Mouse (Mus musculus): Measurements from ENCODE around the gene Pi16. TPM values are rescaled to one million over a fixed set of nuclear protein-coding genes. Genes with fewer than 3 reads are reported as not detected.

The Pi16 gene
- polyA plus RNA-seq, 2 experiments, result 0.39 to 0.97 TPM

GRCm38 (mm10) chr17:29270148-29270698, 47.3 kb upstream of the Pi16 start:
- Histone ChIP-seq H3K9ac (replicated peaks) (peak overlapping the region; percentile 91), H3K4me2 (ENCODE audit: low read depth) (peak overlapping the region; percentile 84), H3K9me3 (ENCODE audit: control insufficient read depth, low read length) (no peaks in the 10 kb centered on the region), H3K27ac (no peak overlapping the region; the same call in 1 of the 2 replicates), H3K4me1 (replicated peaks; ENCODE audit: control insufficient read depth in 2 of 2, insufficient read depth in 2 of 2, low read length in 1 of 2) (peaks cover 9 to 17% of the 10 kb centered on the region in 2 experiments), H3K4me3 (ENCODE audit: insufficient read depth in 1 of 2, low read depth in 2 of 2, low read length in 2 of 2) (peak overlapping the region in 1 of 2 experiments; percentile 72; a peak in 2 of 4 replicates), H3K27me3 (ENCODE audit: control insufficient read depth, insufficient read depth, low read length) (no peaks in the 10 kb centered on the region), H3K36me3 (replicated peaks; ENCODE audit: control insufficient read depth, insufficient read depth, low read depth) (no peaks in the 10 kb centered on the region)
- DNase-seq (ENCODE audit: low read depth in 3 of 3, low spot score in 3 of 3) (no peak), ATAC-seq (ENCODE audit: insufficient read depth) (no peak)
- 85% methylated on average over 9 of the region's 9 CpGs for WGBS (ENCODE audit: insufficient replicate concordance)
- TF ChIP-seq CTCF (IDR thresholded peaks at IDR 0.05; ENCODE audit: low read depth) (no peak), EP300 (IDR thresholded peaks at IDR 0.05; ENCODE audit: low read depth) (no peak)

GRCm38 (mm10) chr17:29273156-29273555, 44.3 kb upstream of the Pi16 start:
- H3K4me2 ChIP-seq (ENCODE audit: low read depth), result no peak overlapping the region
- no peak overlapping the region for H3K27ac ChIP-seq
- TF ChIP-seq EP300 (IDR thresholded peaks at IDR 0.05; ENCODE audit: low read depth), result no peak
- ATAC-seq (ENCODE audit: insufficient read depth) (no peak), DNase-seq (ENCODE audit: low read depth in 3 of 3, low spot score in 3 of 3) (no peak)
- no peaks in the 10 kb centered on the region for H3K36me3 ChIP-seq (replicated peaks; ENCODE audit: control insufficient read depth, insufficient read depth, low read depth)
- no peaks in the 10 kb centered on the region for H3K9me3 ChIP-seq (ENCODE audit: control insufficient read depth, low read length)
- H3K27me3 ChIP-seq (ENCODE audit: control insufficient read depth, insufficient read depth, low read length), result no peaks in the 10 kb centered on the region
- WGBS (ENCODE audit: insufficient replicate concordance), result 74% methylated on average over 7 of the region's 7 CpGs
- no peak overlapping the region for H3K4me3 ChIP-seq (ENCODE audit: insufficient read depth in 1 of 2, low read depth in 2 of 2, low read length in 2 of 2)
- H3K9ac ChIP-seq (replicated peaks), result no peak overlapping the region
- H3K4me1 ChIP-seq (replicated peaks; ENCODE audit: control insufficient read depth in 2 of 2, insufficient read depth in 2 of 2, low read length in 1 of 2), result peaks cover 9 to 14% of the 10 kb centered on the region in 2 experiments

- WGBS (ENCODE audit: insufficient replicate concordance), result 82% methylated on average over 11 of the region's 11 CpGs
- Histone ChIP-seq H3K27ac (no peak overlapping the region), H3K4me2 (ENCODE audit: low read depth) (no peak overlapping the region), H3K4me1 (replicated peaks; ENCODE audit: control insufficient read depth in 2 of 2, insufficient read depth in 2 of 2, low read length in 1 of 2) (peaks cover 9 to 12% of the 10 kb centered on the region in 2 experiments), H3K27me3 (ENCODE audit: control insufficient read depth, insufficient read depth, low read length) (no peaks in the 10 kb centered on the region), H3K36me3 (replicated peaks; ENCODE audit: control insufficient read depth, insufficient read depth, low read depth) (no peaks in the 10 kb centered on the region), H3K9me3 (ENCODE audit: control insufficient read depth, low read length) (no peaks in the 10 kb centered on the region), H3K9ac (replicated peaks) (no peak overlapping the region), H3K4me3 (ENCODE audit: insufficient read depth in 1 of 2, low read depth in 2 of 2, low read length in 2 of 2) (no peak overlapping the region)
- no peak for TF ChIP-seq CTCF (IDR thresholded peaks at IDR 0.05; ENCODE audit: low read depth)
- TF ChIP-seq EP300 (IDR thresholded peaks at IDR 0.05; ENCODE audit: low read depth), result no peak
- DNase-seq (ENCODE audit: low read depth in 3 of 3, low spot score in 3 of 3), result no peak
- ATAC-seq (ENCODE audit: insufficient read depth), result peak; percentile 34; the same call in 1 of the 2 replicates
These were observed 43.6 kb upstream of the Pi16 start for GRCm38 (mm10) chr17:29273889-29274288.

- Histone ChIP-seq H3K4me2 (ENCODE audit: low read depth) (no peak overlapping the region), H3K9ac (replicated peaks) (no peak overlapping the region), H3K4me3 (ENCODE audit: insufficient read depth in 1 of 2, low read depth in 2 of 2, low read length in 2 of 2) (no peak overlapping the region), H3K27ac (no peak overlapping the region), H3K9me3 (ENCODE audit: control insufficient read depth, low read length) (no peaks in the 10 kb centered on the region), H3K36me3 (replicated peaks; ENCODE audit: control insufficient read depth, insufficient read depth, low read depth) (no peaks in the 10 kb centered on the region; the same call in 1 of the 2 replicates), H3K27me3 (ENCODE audit: control insufficient read depth, insufficient read depth, low read length) (no peaks in the 10 kb centered on the region), H3K4me1 (replicated peaks; ENCODE audit: control insufficient read depth in 2 of 2, insufficient read depth in 2 of 2, low read length in 1 of 2) (no peaks in the 10 kb centered on the region)
- ATAC-seq (ENCODE audit: insufficient read depth) (no peak), DNase-seq (ENCODE audit: low read depth in 3 of 3, low spot score in 3 of 3) (no peak)
- TF ChIP-seq CTCF (IDR thresholded peaks at IDR 0.05; ENCODE audit: low read depth) (no peak), EP300 (IDR thresholded peaks at IDR 0.05; ENCODE audit: low read depth) (no peak)
- 82% methylated on average over 5 of the region's 5 CpGs for WGBS (ENCODE audit: insufficient replicate concordance)
These were observed 37.1 kb upstream of the Pi16 start for GRCm38 (mm10) chr17:29280422-29280821.

- WGBS (ENCODE audit: insufficient replicate concordance), result 79% methylated on average over 5 of the region's 5 CpGs
- no peak for ATAC-seq (ENCODE audit: insufficient read depth)
- Histone ChIP-seq H3K4me3 (ENCODE audit: insufficient read depth in 1 of 2, low read depth in 2 of 2, low read length in 2 of 2) (no peak overlapping the region), H3K36me3 (replicated peaks; ENCODE audit: control insufficient read depth, insufficient read depth, low read depth) (no peaks in the 10 kb centered on the region; the same call in 1 of the 2 replicates), H3K4me1 (replicated peaks; ENCODE audit: control insufficient read depth in 2 of 2, insufficient read depth in 2 of 2, low read length in 1 of 2) (no peaks in the 10 kb centered on the region), H3K9me3 (ENCODE audit: control insufficient read depth, low read length) (no peaks in the 10 kb centered on the region), H3K4me2 (ENCODE audit: low read depth) (no peak overlapping the region), H3K27ac (no peak overlapping the region), H3K27me3 (ENCODE audit: control insufficient read depth, insufficient read depth, low read length) (no peaks in the 10 kb centered on the region), H3K9ac (replicated peaks) (no peak overlapping the region)
- DNase-seq (ENCODE audit: low read depth in 3 of 3, low spot score in 3 of 3), result no peak
- TF ChIP-seq CTCF (IDR thresholded peaks at IDR 0.05; ENCODE audit: low read depth) (no peak), EP300 (IDR thresholded peaks at IDR 0.05; ENCODE audit: low read depth) (no peak)
These were observed 35.9 kb upstream of the Pi16 start for GRCm38 (mm10) chr17:29281541-29281940.
